In the genomic region with DNA sequence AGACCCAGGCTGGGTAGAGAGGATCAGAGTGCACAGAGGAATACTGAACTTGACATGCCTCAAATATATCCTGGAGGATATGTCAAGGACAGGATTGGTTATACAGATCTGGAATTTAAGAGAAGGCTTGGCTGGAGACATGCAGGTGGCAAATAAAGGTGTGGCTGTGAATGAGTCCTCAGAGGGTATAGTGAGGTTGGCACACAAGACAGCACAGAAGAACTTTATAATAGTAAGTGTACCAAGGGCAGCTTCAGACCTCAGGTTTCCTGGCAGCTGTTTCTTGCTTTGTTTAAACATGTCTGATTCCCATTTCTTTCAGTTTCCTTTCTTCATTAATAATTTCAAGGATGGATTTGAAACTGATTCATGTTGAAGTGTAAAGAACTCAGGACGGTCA, we compare ENCODE assay signal across 9 mouse cellular contexts. TPM values are rescaled to one million over a fixed set of nuclear protein-coding genes. Genes with fewer than 3 reads are reported as not detected.
A peak's percentile ranks its signal among the peaks of the same experiment; 100 is the strongest.
DNase-seq lines count a peak whose midpoint lies in the region; ATAC-seq and TF ChIP-seq lines count a peak whose summit lies in the region.
"Had no signal": no experiment of that assay in that cellular context is flagged by ENCODE, and none has a peak within 500 bp of the region (broad histone marks: within the 10 kb centered on the region; RNA-seq: fewer than 3 reads in every experiment).

No protein-coding gene starts in this region.

- ATAC-seq in megakaryocyte, adult 5-6 weeks (ENCODE audit: poor library complexity, severe bottlenecking) = no peak
- no peak for ATAC-seq in limb, embryonic 13.5 days (ENCODE audit: low FRiP score, low read depth)
- ATAC-seq in stomach, embryonic 15.5 days (ENCODE audit: insufficient read depth, low FRiP score, low read depth) = no peak
- ATAC-seq: inflammation-experienced regulatory T-cells, adult 6 months had no signal

- 84% methylated on average over 1 of the region's 1 CpGs for WGBS in limb, embryonic 13.5 days
- WGBS in stomach, embryonic 15.5 days = 57% methylated on average over 1 of the region's 1 CpGs

- intact Hi-C loops in gastrocnemius, adult 2 months (cut with DNase I) = loop anchor here (5.0 kb wide), 1 partner anchor 130 kb away; no protein-coding TSS in a partner anchor
- intact Hi-C loops in gastrocnemius, postnatal 36 days (cut with DNase I) = no loop called here

- DNase-seq in gastrocnemius, adult 2 months = no peak
- DNase-seq in gastrocnemius, postnatal 36 days = no peak
- DNase-seq in spleen, postnatal 10 days (ENCODE audit: low spot score in 2 of 2) = no peak
- no peak for DNase-seq in cerebellum, postnatal 36 days

- H3K4me3 ChIP-seq in gastrocnemius, adult 2 months = no peak overlapping the region
- peak overlapping the region; percentile 98 for H3K4me3 ChIP-seq in megakaryocyte, embryonic 14.5 days (replicated peaks)
- peak overlapping the region; percentile 77 for H3K4me3 ChIP-seq in limb, embryonic 13.5 days
- H3K4me3 ChIP-seq in stomach, embryonic 15.5 days (replicated peaks) = no peak overlapping the region; the same call in 1 of the 2 replicates

- peak overlapping the region; percentile 92 for H3K27ac ChIP-seq in gastrocnemius, adult 2 months
- no peak overlapping the region for H3K27ac ChIP-seq in limb, embryonic 13.5 days
- peak overlapping the region; percentile 18; the same call in 1 of the 2 replicates for H3K27ac ChIP-seq in stomach, embryonic 15.5 days

- H3K36me3 ChIP-seq in megakaryocyte, embryonic 14.5 days (replicated peaks; ENCODE audit: low read length) = peaks cover 9% of the 10 kb centered on the region
- 0 out of 2 replicates have a peak, but pooled peaks cover 2% of the 10 kb centered on the region for H3K36me3 ChIP-seq in limb, embryonic 13.5 days
- H3K36me3 ChIP-seq in stomach, embryonic 15.5 days = no peaks in the 10 kb centered on the region

- no peaks in the 10 kb centered on the region for H3K9me3 ChIP-seq in megakaryocyte, embryonic 14.5 days
- no peaks in the 10 kb centered on the region for H3K9me3 ChIP-seq in limb, embryonic 13.5 days
- H3K9me3 ChIP-seq in stomach, embryonic 15.5 days = no peaks in the 10 kb centered on the region

- peak overlapping the region; percentile 8; the same call in 1 of the 2 replicates for H3K9ac ChIP-seq in limb, embryonic 13.5 days
- H3K9ac ChIP-seq in stomach, embryonic 15.5 days = no peak overlapping the region

- no peaks in the 10 kb centered on the region for H3K27me3 ChIP-seq in megakaryocyte, embryonic 14.5 days (replicated peaks)
- no peaks in the 10 kb centered on the region for H3K27me3 ChIP-seq in limb, embryonic 13.5 days
- H3K27me3 ChIP-seq in stomach, embryonic 15.5 days (replicated peaks) = no peaks in the 10 kb centered on the region

- no peak for TF ChIP-seq CTCF in gastrocnemius, adult 2 months (IDR thresholded peaks at IDR 0.05)

- H3K4me1 ChIP-seq in megakaryocyte, embryonic 14.5 days = peaks cover 46% of the 10 kb centered on the region
- peaks cover 22% of the 10 kb centered on the region for H3K4me1 ChIP-seq in limb, embryonic 13.5 days
- peaks cover 6% of the 10 kb centered on the region; the same call in 1 of the 2 replicates for H3K4me1 ChIP-seq in stomach, embryonic 15.5 days

- peak overlapping the region; percentile 75 for H3K4me2 ChIP-seq in limb, embryonic 13.5 days (replicated peaks)
- H3K4me2 ChIP-seq in stomach, embryonic 15.5 days = peak overlapping the region; percentile 78

RNA-seq across cellular contexts. Expression of gene Lrrc51, which starts 1.1 kb away (rescaled TPM):
- 1 to 10 TPM; 4.1 to 4.2 TPM for total RNA-seq in gastrocnemius, adult 2 months (2021)
- total RNA-seq in gastrocnemius, postnatal 36 days (2021) = 1 to 10 TPM; 2.9 to 3.2 TPM
- polyA plus RNA-seq in megakaryocyte, embryonic 14.5 days (2012; ENCODE audit: insufficient read depth, low replicate concordance) = not detected in 2 replicates
- 0.82 and 1.1 TPM in 2 replicates for total RNA-seq in megakaryocyte, adult 5-6 weeks (2015)
- 0.70 TPM in 1 of 2 replicates, not detected in the other for total RNA-seq in megakaryocyte, adult 5-6 weeks (2017)
- polyA plus RNA-seq in limb, embryonic 13.5 days (2015; fragmentation: Nextera tagmentation; extraction: Ambion mirVana) = 8.2 and 13.4 TPM in 2 replicates
- 8.3 and 9.3 TPM in 2 replicates for polyA plus RNA-seq in stomach, embryonic 15.5 days (2015; fragmentation: Nextera tagmentation; extraction: Ambion mirVana)

RNA-seq across cellular contexts. Expression of gene Numa1, which starts 1.4 kb away (rescaled TPM):
- total RNA-seq in gastrocnemius, adult 2 months (2021) = 10 to 100 TPM; 47.1 to 53.6 TPM
- 10 to 100 TPM; 43.4 to 48.3 TPM for total RNA-seq in gastrocnemius, postnatal 36 days (2021)
- 57.5 and 58.2 TPM in 2 replicates for polyA plus RNA-seq in megakaryocyte, embryonic 14.5 days (2012; ENCODE audit: insufficient read depth, low replicate concordance)
- 71.4 and 82.2 TPM in 2 replicates for total RNA-seq in megakaryocyte, adult 5-6 weeks (2015)
- total RNA-seq in megakaryocyte, adult 5-6 weeks (2017) = 122 and 139 TPM in 2 replicates
- 85.7 and 96.2 TPM in 2 replicates for polyA plus RNA-seq in limb, embryonic 13.5 days (2015; fragmentation: Nextera tagmentation; extraction: Ambion mirVana)
- 56.5 and 72.2 TPM in 2 replicates for polyA plus RNA-seq in stomach, embryonic 15.5 days (2015; fragmentation: Nextera tagmentation; extraction: Ambion mirVana)

RNA-seq across cellular contexts. Expression of gene Tomt, which starts 26.4 kb away (rescaled TPM):
- total RNA-seq in gastrocnemius, adult 2 months (2021) = not detected
- not detected for total RNA-seq in gastrocnemius, postnatal 36 days (2021)
- not detected in 2 replicates for polyA plus RNA-seq in megakaryocyte, embryonic 14.5 days (2012; ENCODE audit: insufficient read depth, low replicate concordance)
- 0.11 TPM in 1 of 2 replicates, not detected in the other for total RNA-seq in megakaryocyte, adult 5-6 weeks (2015)
- total RNA-seq in megakaryocyte, adult 5-6 weeks (2017) = 0.07 TPM in 1 of 2 replicates, not detected in the other
- polyA plus RNA-seq in limb, embryonic 13.5 days (2015; fragmentation: Nextera tagmentation; extraction: Ambion mirVana) = 0.29 and 0.68 TPM in 2 replicates
- 0.15 and 0.26 TPM in 2 replicates for polyA plus RNA-seq in stomach, embryonic 15.5 days (2015; fragmentation: Nextera tagmentation; extraction: Ambion mirVana)

RNA-seq across cellular contexts. Expression of gene Lamtor1, which starts 26.8 kb away (rescaled TPM):
- total RNA-seq in gastrocnemius, adult 2 months (2021) = 100 to 1,000 TPM in 1 of 2 experiments, 10 to 100 TPM in 1; 93.2 to 107 TPM
- 10 to 100 TPM; 93.2 to 99.8 TPM for total RNA-seq in gastrocnemius, postnatal 36 days (2021)
- 156 and 181 TPM in 2 replicates for polyA plus RNA-seq in megakaryocyte, embryonic 14.5 days (2012; ENCODE audit: insufficient read depth, low replicate concordance)
- total RNA-seq in megakaryocyte, adult 5-6 weeks (2015) = 137 and 160 TPM in 2 replicates
- total RNA-seq in megakaryocyte, adult 5-6 weeks (2017) = 127 and 128 TPM in 2 replicates
- 160 and 162 TPM in 2 replicates for polyA plus RNA-seq in limb, embryonic 13.5 days (2015; fragmentation: Nextera tagmentation; extraction: Ambion mirVana)
- polyA plus RNA-seq in stomach, embryonic 15.5 days (2015; fragmentation: Nextera tagmentation; extraction: Ambion mirVana) = 147 and 154 TPM in 2 replicates

Comparison
In these comparisons a context has a peak if more than half of its experiments do, and no peak if none do; other contexts are left out.
1. H3K4me3 ChIP-seq: peak in megakaryocyte, embryonic 14.5 days (single experiment) and limb, embryonic 13.5 days (single experiment); none in gastrocnemius, adult 2 months (single experiment) and stomach, embryonic 15.5 days (single experiment).